Mouse (Mus musculus) embryonic facial prominence, embryonic 13.5 days (tissue): Measurements from ENCODE around the gene Pramel6. TPM values are rescaled to one million over a fixed set of nuclear protein-coding genes. Genes with fewer than 3 reads are reported as not detected.

Source experiments
- ATAC-seq: fragments of 200-750 bp; cut with Nextera tagmentation; 2 replicates; pipeline ENCODE4 v1.8.0; 2017; ENCODE audit warnings: low read depth; ENCODE audit not compliant: insufficient number of reproducible peaks, insufficient read depth, low FRiP score, low TSS enrichment
- H3K27ac ChIP-seq: fragments of 300-500 bp; sonication (generic); 2 replicates; pipeline ENCODE4 v1.5.1; 2015; ENCODE audit warnings: moderate library complexity, mild to moderate bottlenecking, inconsistent platforms
- H3K27me3 ChIP-seq: fragments of 300-500 bp; sonication (generic); 2 replicates; pipeline ENCODE4 v1.6.1; 2015; ENCODE audit warnings: mild to moderate bottlenecking, inconsistent platforms
- H3K36me3 ChIP-seq: fragments of 300-500 bp; sonication (generic); 2 replicates; pipeline ENCODE4 v1.6.1; 2015; ENCODE audit warnings: mild to moderate bottlenecking, inconsistent platforms
- H3K4me1 ChIP-seq: fragments of 300-500 bp; sonication (generic); 2 replicates; pipeline ENCODE4 v1.6.1; 2015; ENCODE audit warnings: inconsistent platforms
- H3K4me2 ChIP-seq: fragments of 300-500 bp; sonication (generic); 2 replicates; pipeline ENCODE4 v1.6.1; 2015; ENCODE audit warnings: moderate library complexity, mild to moderate bottlenecking, inconsistent platforms
- H3K4me3 ChIP-seq: fragments of 300-500 bp; sonication (generic); 2 replicates; pipeline ENCODE4 v1.5.1; 2015; ENCODE audit warnings: mild to moderate bottlenecking, inconsistent platforms
- H3K9ac ChIP-seq: fragments of 300-500 bp; sonication (generic); 2 replicates; pipeline ENCODE4 v1.6.1; 2015; ENCODE audit warnings: mild to moderate bottlenecking, inconsistent platforms
- H3K9me3 ChIP-seq: fragments of 300-500 bp; sonication (generic); 2 replicates; pipeline ENCODE4 v1.6.1; 2016; ENCODE audit warnings: inconsistent platforms
- WGBS: fragments of 180-500 bp; shearing (Covaris S2); methylation state at CpG from one replicate; pipeline ENCODE4 v1.1.7; 2015; ENCODE audit warnings: mixed read lengths; 5-methylcytosine and 5-hydroxymethylcytosine counted together
- polyA plus RNA-seq: library from polyadenylated mRNA; unstranded; fragments of >200 nt; fragmentation: Nextera tagmentation; extraction: Ambion mirVana; gene quantifications from 2 replicates; pipeline ENCODE4 v1.2.1, GENCODE M21; 2015

The Pramel6 gene
- polyA plus RNA-seq, 1 experiment from 2014 or later: not detected

DNA sequence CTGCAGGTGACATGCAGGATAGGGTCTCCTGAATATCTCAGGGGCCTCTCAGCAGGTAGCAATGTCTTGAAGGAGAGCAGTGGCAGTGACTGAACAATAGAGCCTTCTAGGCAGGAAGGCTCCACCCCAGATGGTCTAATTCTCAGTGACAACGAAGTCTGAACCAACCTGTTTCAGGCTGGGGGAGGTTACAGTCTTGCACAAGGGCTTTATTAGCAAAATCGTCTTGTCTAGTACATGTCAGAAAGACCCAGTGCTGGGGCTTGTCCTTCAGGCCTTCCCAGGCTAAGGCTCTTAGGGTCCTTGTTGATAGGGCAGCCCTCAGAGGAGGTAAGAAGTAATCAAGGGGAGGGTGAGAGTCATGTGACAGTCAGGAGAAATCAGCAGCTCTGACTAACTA, 28.5 kb downstream of the Pramel6 start:
- Histone ChIP-seq H3K9me3 (no peaks in the 10 kb centered on the region), H3K9ac (no peak overlapping the region), H3K4me3 (no peak overlapping the region), H3K36me3 (no peaks in the 10 kb centered on the region), H3K4me2 (no peak overlapping the region), H3K27me3 (no peaks in the 10 kb centered on the region), H3K27ac (no peak overlapping the region), H3K4me1 (no peaks in the 10 kb centered on the region)
- ATAC-seq: no peak
- WGBS: 40% methylated on average over 2 of the region's 2 CpGs

GRCm38 (mm10) chr2:87545442-87545841, 39.1 kb downstream of the Pramel6 start, which contains the start of gene Olfr1128:
Olfr1128 (minus strand) TSS chr2:87545542.
- H3K27ac ChIP-seq: no peak within 1 kb of the TSS
- H3K4me1 ChIP-seq: no peaks in the 10 kb centered on the region
- H3K9ac ChIP-seq: no peak within 1 kb of the TSS
- no peak for ATAC-seq
- no peaks in the 10 kb centered on the region for H3K9me3 ChIP-seq
- no peaks in the 10 kb centered on the region for H3K36me3 ChIP-seq
- no peaks in the 10 kb centered on the region for H3K27me3 ChIP-seq
- H3K4me3 ChIP-seq: no peak within 1 kb of the TSS
- H3K4me2 ChIP-seq: no peak within 1 kb of the TSS
- 88% methylated on average over 1 of the region's 1 CpGs for WGBS

Other genes starting within 250 kb of the Pramel6 start
- not detected in 2 replicates for gene Olfr1116, start 239.0 kb upstream of the Pramel6 start, polyA plus RNA-seq
- not detected in 2 replicates for gene Olfr1118, start 199.0 kb upstream of the Pramel6 start, polyA plus RNA-seq
- not detected in 2 replicates for gene Olfr1120, start 151.8 kb upstream of the Pramel6 start, polyA plus RNA-seq
- gene Olfr1121, start 136.7 kb upstream of the Pramel6 start, polyA plus RNA-seq: not detected in 2 replicates
- gene Olfr1122, start 120.7 kb upstream of the Pramel6 start, polyA plus RNA-seq: not detected in 2 replicates
- gene Olfr1123, start 89.9 kb upstream of the Pramel6 start, polyA plus RNA-seq: not detected in 2 replicates
- gene Olfr1124, start 76.3 kb upstream of the Pramel6 start, polyA plus RNA-seq: 0.14 TPM in 1 of 2 replicates, not detected in the other
- gene Olfr1126, start 52.6 kb upstream of the Pramel6 start, polyA plus RNA-seq: not detected in 2 replicates
- gene Pramel7, start 9.5 kb upstream of the Pramel6 start, polyA plus RNA-seq: not detected in 2 replicates
- gene Olfr153, start 25.2 kb downstream of the Pramel6 start, polyA plus RNA-seq: not detected in 2 replicates
- gene Olfr1128, start 39.0 kb downstream of the Pramel6 start, polyA plus RNA-seq: not detected in 2 replicates
- not detected in 2 replicates for gene Olfr1129, start 67.3 kb downstream of the Pramel6 start, polyA plus RNA-seq
- gene Olfr1130, start 99.6 kb downstream of the Pramel6 start, polyA plus RNA-seq: not detected in 2 replicates
- not detected in 2 replicates for gene Olfr1131, start 120.5 kb downstream of the Pramel6 start, polyA plus RNA-seq
- not detected in 2 replicates for gene Olfr1132, start 131.0 kb downstream of the Pramel6 start, polyA plus RNA-seq
- gene Olfr1133, start 140.8 kb downstream of the Pramel6 start, polyA plus RNA-seq: not detected in 2 replicates
- not detected in 2 replicates for gene Olfr1134, start 151.9 kb downstream of the Pramel6 start, polyA plus RNA-seq
- not detected in 2 replicates for gene Olfr1135, start 167.1 kb downstream of the Pramel6 start, polyA plus RNA-seq
- gene Olfr1136, start 187.4 kb downstream of the Pramel6 start, polyA plus RNA-seq: not detected in 2 replicates
- 0.29 TPM in 1 of 2 replicates, not detected in the other for gene Olfr1137, start 206.6 kb downstream of the Pramel6 start, polyA plus RNA-seq
- gene Olfr1138, start 233.4 kb downstream of the Pramel6 start, polyA plus RNA-seq: not detected in 2 replicates
- not detected in 2 replicates for gene Olfr1140, start 237.2 kb downstream of the Pramel6 start, polyA plus RNA-seq
- gene Olfr1141, start 247.4 kb downstream of the Pramel6 start, polyA plus RNA-seq: not detected in 2 replicates